Mouse (Mus musculus) retina, adult 2 months (tissue): Measurements from ENCODE around the gene Gm11634.

ENCODE experiments used
- DNase-seq: peaks from one replicate; pipeline ENCODE4 v3.0.0-alpha.2; 2012; ENCODE audit warnings: low read depth, low spot score

The Gm11634 gene

DNA sequence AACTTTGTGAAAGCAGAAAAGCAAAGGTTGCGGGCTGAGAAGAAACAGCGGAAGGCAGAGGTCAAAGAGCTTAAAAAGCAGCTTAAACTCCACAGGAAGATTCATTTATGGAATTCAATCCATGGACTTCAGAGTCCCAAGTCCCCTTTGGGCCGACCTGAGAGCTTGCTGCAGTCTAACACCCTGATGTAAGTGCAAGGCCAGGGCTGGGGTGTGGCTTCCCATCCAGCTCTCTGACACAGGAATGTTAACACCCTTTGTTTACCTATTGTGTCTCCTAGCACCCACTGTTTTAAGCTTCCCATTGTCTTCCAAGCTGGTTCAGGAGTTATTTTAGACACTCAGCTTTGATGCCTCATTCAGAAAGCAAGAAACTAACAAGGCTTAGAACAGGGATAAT lies 30.6 kb downstream of the Gm11634 start:
- DNase-seq, result no peak

DNA sequence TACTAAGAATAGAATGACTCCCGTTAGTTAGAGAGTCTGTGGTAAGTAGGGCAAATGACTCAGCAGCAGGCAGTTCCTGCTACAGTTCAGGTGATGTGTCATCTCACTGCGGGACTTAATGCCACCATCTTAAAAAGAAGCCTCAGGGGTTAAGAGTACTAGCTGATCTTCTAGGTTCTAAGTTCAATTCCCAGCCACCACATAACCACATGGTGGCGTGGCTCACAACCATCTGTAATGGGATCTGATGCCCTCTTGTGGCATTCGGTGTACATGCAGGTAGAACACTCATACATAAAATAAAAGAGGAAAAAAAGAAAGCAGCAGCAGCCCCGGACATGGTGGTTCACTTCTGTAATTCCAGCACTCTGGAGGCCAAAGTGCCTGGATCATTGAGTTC lies 36.7 kb downstream of the Gm11634 start:
- no peak for DNase-seq

DNA sequence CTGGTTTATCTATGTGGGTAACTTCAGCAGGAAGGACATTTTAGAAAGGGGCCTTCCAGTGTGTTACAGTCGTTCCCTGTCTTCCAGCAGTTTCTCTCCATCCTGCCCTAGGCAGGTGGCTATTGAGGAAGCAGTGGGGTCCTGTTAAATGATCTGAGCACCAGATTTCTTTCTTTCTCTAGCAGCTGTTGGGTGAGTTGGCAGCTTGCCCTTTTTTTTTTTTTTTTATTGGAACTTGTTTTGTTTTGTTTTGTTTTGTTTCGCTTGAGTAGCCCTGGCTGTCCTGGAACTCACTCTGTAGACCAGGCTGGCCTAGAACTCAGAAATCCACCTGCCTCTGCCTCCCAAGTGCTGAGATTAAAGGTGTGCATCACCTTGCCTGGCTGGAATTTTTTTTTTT lies 42.1 kb downstream of the Gm11634 start:
- DNase-seq, result no peak

DNA sequence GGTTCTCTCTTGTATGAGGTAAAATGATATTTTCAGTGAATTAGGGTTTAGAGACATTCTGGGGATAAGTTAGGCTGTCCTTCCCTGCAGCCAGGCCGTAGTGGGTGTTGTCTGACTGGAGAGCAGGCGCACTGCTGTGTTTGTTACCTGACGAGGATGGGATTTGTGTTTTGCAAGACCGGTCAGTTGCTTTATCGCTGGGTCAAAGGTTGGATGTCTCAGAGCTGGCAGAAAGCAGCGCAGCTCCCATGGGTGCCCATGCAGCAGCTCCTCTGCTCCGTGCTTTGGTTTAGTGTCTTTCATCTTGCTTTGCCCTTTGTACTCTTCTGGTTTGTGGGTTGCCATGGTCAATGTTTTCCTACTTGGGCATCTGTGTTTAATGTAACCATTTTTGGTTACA lies 42.5 kb downstream of the Gm11634 start:
- DNase-seq, result no peak

DNA sequence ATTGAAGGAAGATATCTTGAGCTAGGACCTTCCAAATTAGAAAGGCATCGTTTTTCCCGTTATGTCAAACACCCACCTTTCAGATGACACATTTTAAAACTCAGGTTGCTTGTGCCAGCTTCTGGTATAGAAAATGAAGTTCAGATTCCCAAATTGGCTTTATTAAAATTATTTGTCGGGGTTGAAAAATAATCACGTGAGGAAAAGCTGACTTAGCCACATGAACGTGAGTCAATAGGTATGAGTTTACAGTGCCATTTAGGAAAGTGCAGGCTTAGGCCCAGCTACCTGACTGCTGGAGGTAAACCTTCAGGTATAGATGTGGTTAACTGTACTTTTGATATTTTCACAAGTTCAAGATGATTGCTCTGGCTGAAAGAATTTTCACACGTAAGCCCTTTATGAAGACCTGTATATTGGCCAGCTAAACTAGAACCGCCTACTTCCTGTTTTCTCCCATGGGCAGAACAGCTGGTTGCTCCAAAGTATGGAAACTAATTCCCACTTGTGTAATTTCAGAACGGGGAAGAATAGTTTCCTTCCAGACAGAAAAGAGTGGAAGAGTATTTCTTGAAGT lies 45.6 kb downstream of the Gm11634 start:
- DNase-seq, result no peak

DNA sequence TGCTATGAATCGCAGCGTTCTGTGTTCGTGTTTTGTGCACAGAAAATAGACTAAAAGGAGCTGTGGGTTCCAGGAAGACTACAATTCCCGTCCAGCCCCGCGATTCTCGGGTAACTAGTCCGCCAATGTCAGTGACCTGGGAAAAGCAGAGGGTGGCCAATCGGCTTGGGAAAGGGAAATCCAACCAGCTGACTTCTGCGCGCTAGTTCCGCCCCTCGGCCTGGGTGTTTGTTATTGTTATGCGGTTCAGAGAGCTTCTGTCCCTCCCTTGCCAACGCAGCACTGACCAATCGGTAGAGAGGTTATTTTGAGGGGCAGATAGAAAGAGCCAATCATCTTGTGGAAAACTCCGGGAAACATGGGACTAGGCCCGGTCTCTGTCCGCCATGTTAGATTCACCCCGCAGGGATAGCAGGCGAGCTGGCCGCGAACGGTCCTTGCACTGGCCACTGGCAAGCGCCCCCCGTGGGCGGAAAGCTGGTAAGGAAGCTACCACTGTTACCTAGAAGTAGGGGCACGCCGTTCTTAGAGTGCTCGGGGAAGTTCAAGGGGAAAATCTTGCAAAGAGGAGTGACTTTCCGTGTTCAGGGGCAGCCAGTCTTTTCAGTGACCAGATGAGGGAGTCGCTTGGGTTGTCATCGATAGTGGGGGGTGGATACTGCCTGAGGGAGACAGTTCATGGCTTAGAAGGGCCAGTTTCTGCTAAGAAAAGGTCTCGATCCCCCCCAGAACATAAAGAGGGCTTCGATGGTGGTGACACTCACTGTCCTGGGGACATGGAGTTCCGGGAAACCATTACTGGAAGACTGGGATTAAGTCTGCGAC lies 46.4 kb downstream of the Gm11634 start:
- peak; percentile 98 for DNase-seq

DNA sequence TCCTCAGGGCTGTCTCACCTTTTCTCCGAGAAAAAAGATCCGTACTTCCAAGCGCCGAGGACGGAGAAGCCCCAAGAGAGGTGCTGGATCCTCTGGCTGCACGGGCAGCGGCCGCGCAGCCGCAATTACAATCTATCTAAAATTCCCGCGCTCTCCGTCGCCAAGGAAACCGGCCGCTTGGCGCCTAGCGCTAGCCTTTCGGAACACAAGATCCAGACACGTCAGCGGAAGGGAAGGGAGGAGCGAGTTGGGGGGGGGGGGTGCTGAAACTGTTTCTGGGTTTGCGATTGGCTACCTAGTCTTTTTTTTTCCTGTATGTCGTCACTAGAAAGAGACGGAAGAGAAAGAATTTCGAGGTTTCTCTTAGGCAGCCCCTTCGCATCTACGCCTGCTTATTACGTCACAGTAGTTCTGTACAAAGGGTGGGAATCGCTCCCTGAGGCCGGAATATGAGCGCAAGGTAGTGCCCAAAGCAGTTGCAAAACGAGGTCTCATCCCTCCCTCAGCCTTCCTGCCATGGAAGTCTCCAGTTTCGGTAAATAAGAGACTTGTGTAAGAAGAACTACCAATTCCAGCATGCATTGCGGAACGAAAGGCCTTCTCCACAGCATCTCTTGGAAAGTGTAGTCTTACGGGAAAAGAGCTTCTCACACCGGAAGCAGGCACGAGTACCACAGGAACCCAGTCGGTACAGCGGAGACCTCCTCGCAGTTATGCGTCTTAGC lies 47.1 kb downstream of the Gm11634 start, which contains the start of the genes Brca1 and Nbr1:
Brca1 (minus strand) TSS at position 205 of the 725 bp plus-strand sequence.
Nbr1 (plus strand) TSS at position 399 of the 725 bp plus-strand sequence.
- peak; percentile 98 for DNase-seq

DNA sequence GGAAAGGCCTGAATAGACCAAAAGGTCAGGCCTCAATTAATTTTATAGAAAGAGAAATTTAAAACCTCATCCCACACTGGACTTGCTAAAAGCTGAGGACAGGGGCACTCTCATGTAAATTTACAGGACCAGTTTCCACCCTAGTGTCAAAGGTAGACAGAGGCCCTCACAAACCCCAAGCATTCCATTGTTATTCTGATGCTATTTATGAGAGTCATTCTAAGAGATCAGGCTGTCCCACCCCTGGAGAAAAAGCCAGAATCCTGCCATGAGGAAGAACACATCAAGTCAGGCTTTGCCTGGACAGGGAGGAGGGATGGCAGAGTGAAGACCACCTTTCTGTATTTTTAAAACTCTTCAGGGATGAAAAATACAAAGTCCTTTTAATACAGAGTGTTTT lies 50.5 kb downstream of the Gm11634 start:
- DNase-seq, result no peak

DNA sequence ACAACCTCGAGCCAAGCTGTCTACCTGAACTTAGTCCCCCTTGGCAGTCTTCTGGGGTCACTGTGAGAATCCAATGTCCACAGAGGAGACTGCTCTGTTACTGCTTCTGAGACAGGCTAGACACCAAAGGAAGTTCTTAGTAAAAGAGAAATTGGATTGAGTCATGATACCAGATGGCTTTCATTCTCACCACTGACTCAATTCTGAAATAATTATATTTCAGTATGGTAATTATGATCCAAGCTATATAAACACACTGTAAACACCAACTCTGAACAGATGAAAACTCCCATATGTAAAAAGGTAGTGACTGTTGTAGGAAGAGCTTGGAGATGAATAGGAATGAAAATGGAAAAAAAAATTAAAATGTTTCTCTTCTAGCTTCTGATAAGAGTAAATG lies 54.9 kb downstream of the Gm11634 start:
- no peak for DNase-seq
